Mouse (Mus musculus) lung, postnatal 4 days (tissue): ENCODE results near the gene Gm17728.
"Not testable (repeated sequence)": the region's sequence is repeated elsewhere in the genome, so short reads cannot be mapped to it uniquely, and the experiment has no call there.

Experiments used
- DNase-seq, 2 experiments: peaks; one replicate each; pipeline ENCODE4 v3.0.0; 2021

The Gm17728 gene

DNA sequence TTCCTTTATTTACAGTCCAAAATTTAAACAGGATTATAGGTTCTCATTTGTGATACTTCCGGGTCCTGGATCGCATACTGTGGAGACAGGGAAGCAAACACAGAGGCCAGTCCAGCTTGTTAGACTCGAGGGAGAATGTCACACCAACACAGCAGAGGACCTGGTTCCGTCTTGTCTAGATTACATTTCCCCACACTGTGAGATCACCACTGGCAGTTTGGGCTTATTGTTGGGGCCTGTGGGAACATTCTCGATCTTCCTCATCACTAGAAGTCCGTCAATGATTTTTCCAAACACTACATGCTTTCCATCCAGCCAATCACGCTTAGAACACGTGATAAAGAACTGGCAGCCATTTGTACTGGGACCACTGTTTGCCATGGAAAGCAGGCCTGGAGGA, at the start of gene Gm17728:
Gm17728 (plus strand) TSS at position 301 of the 400 bp plus-strand sequence.
- DNase-seq: not testable (repeated sequence)

DNA sequence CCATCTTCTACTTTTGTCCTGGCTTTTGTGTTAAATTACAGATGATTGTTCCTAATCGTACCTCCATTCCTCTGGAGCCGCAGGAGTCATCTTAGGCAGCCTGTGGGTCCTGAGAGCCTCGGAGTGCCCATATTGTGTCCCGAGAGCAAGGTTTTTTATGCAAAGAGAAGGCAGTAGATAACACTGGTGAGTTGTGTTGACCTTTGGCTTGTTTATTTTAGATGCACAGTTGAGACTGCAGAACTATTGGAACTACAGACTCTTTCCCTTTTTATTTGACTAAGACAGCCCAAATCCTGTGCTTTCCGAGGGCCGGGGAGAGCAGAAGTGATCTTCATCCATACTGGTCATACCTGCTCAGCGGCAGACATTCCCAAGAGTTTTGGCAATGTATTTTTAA, 24.4 kb upstream of the Gm17728 start:
- no peak for DNase-seq

DNA sequence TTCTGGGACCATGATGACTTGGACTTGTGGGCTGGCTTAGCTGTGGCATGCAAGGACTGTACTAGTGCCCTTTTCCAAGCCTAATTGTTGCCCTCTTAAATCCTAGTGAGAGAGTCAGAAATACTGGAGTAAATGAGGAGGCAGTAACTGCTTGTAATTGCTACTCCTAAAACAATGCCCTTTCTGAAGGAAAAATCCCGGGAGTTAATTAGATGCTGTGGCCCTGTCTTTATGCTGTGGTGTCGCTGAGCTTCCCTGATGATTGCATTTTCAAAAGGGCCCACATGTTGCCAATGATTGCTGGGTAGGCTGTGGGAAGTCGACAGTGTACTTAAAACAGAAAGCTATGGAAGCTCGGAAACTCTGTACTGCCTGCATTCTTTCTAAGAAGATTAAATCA, 23.3 kb upstream of the Gm17728 start:
- DNase-seq: no peak

DNA sequence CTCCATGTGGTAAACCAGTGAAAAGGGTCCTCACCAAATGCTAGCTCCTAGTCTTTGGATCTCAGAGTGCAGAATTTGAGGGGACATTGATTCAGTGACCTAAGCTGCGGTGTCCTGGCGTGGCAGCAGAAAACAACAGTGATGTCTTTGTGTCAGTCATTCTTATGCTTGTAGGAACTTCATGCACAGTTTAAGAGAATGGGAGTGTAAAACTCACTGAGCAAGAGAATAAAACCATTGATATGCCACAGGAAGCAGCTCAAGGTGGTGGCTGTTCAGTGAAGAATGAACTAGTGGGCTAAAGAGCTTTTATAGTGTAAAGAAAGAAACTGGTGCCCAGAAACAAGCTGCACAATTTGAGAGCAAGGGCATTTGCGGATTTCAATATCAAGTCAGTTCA, 17.9 kb upstream of the Gm17728 start:
- DNase-seq: no peak

DNA sequence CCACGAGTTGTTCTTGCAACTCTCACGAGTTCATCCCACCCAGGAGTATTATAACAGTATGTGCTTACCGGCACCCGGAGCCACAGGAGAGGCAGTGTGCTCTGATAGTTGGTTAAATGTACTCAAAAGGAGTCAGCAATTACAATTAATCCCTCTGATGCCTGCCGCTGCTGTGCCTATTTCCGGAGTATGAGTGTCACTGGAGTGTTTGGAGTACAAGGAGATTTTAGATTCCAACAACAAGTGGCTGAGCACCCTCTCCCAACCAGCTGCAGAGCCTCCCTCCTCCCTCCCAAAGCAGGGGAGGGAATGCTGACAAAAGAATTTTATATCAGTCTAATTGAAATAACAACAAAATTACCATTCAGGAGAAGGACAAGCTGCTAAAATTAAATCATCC, 14.2 kb upstream of the Gm17728 start:
- DNase-seq: no peak

DNA sequence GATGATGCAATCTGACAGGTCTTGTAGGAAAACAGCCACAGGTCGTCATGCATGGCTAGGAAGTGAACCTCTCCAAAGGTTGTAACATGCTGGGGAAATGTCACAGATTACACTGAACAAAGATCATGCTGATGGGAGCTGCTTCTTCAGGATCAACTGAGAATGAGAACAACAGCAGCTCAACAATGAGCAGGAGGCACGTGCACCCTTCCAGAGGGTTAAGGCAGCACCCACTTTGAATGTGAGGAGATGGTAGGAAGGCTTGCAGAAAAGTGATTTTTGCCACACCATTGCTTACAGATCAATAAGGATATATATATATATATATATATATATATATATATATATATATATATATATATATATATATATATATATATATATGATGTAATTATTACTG, 2.8 kb upstream of the Gm17728 start:
- DNase-seq: no peak

DNA sequence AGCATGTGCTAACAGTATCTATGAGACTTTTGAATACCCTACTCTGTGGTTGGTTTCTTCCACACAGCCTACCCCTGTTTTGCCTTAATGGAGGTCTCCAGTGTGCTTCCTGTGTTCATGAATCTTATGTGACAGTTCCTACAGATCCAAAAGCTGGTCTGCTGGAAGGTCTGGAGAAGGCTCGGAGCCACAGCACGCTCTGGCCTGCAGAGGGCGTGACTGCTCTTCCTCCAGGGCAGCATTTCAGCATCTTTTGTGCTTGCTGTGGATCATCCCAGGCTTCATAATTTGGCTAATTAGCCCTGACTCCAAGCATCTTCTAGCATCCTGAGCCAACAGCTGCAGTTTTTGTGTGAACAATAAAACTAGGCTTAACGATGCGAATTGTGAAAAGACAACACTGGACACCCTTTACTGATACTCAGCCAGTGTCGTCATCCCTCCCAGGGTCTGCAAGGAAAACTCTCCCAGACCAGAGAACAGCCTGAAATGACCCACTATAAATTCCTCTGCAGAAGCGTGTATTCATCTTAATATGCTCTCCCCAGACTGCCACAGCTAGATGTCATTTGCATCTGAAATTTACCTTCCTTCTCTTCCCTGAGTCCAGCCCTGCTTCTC, 6.6 kb downstream of the Gm17728 start:
- DNase-seq: no peak

DNA sequence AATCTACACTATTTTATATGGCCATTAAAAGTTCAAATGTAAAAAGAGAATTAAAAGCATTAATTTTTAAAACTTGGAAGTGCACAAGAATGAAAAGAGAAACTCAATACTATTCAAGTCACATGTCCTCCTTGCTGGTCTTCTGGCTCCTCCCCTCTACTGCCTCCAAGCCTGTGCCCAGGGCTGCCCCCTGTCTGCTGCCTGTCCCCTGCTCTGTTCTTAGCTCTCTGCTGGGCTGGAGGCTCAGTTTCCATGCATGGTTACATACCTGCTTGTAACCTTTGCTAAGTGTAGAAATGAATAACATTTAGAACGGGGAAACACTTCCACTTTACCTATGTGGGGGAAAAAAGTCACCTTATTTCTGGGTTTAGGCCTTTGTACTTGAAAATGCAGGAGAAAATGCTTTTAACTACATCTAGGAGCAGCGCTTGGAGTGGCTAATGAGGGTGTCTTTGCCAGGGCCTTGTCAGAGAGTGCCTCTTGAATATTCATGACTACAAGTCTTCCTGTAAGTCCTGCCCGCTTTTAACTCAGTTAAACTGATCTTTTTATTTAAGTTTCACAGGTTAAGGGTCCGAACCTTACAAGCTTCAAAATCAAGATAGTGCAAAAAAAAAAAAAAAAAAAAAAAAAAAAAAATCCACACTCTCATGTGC, 18.3 kb downstream of the Gm17728 start:
- no peak for DNase-seq

DNA sequence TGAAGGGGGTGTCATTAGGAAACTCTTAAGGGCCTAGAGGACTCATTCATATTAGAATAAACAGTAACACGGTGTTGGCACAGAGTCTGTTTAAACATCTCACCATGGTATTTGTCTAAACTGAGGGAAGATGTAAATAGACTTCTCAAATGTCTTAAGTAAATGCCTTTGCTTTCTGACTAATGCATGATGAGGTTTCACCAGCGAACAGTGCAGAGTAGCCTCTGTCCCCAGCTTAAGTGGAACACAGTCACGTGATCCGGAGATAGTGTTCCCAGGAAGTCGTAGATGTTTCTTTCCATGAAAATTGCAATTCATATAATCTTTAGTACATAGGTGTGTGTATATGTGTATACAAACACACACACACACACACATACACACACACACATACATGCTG, 34.5 kb downstream of the Gm17728 start:
- no peak for DNase-seq

DNA sequence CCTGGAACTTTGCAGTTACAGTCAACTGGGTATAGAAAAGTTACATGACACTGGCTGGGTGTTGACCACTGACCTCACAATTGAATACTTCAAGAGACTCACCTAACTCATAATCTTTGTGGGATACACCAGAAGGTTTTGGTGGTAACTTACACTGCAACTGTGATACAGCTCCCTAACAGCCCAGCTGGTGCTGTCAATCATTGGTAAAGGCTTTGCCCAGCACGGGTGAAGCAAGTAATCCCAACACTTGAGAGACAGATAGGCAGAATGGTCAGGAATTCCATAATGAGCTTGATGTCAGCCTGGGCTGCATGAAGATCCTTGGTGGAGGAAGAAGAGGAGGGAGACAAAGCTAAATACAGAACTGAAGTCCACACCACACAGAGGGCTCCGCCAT, 39.0 kb downstream of the Gm17728 start:
- DNase-seq: no peak
